Mouse (Mus musculus) liver, adult 2 months (tissue): ENCODE results near the gene Zmiz1. TPM values are rescaled to one million over a fixed set of nuclear protein-coding genes. Genes with fewer than 3 reads are reported as not detected.

ENCODE experiments used
- DNase-seq: peaks from one replicate; pipeline ENCODE4 v3.0.0-alpha.2; 2011; ENCODE audit warnings: low read depth, low spot score; ENCODE audit errors: extremely low read depth
- H3K27ac ChIP-seq: fragments of 200-500 bp; replicated peaks from 2 replicates; pipeline ENCODE4 v1.5.1; 2012; ENCODE audit warnings: low read depth, mild to moderate bottlenecking, control low read depth, inconsistent platforms, low read length; ENCODE audit not compliant: insufficient read depth
- H3K27me3 ChIP-seq: fragments of 200-500 bp; 2 replicates; pipeline ENCODE4 v1.6.1; 2012; ENCODE audit warnings: mild to moderate bottlenecking, moderate library complexity, low read length, inconsistent platforms; ENCODE audit not compliant: control insufficient read depth, insufficient read depth
- H3K36me3 ChIP-seq: fragments of 200-500 bp; 2 replicates; pipeline ENCODE4 v1.6.1; 2012; ENCODE audit warnings: low read length, inconsistent platforms; ENCODE audit not compliant: control insufficient read depth, insufficient read depth
- H3K4me1 ChIP-seq: fragments of 200-500 bp; 2 replicates; pipeline ENCODE4 v1.6.1; 2011; ENCODE audit warnings: low read length; ENCODE audit not compliant: control insufficient read depth, insufficient read depth
- H3K4me3 ChIP-seq: fragments of 200-500 bp; 2 replicates; pipeline ENCODE4 v1.5.1; 2011; ENCODE audit warnings: low read depth, mild to moderate bottlenecking, control low read depth, low read length, moderate library complexity; ENCODE audit not compliant: insufficient read depth
- H3K79me2 ChIP-seq: fragments of 200-500 bp; 2 replicates; pipeline ENCODE4 v1.6.1; 2012; ENCODE audit warnings: inconsistent platforms, mild to moderate bottlenecking, low read length, moderate library complexity; ENCODE audit not compliant: control insufficient read depth, insufficient read depth
- H3K9ac ChIP-seq: fragments of 200-500 bp; 2 replicates; pipeline ENCODE4 v1.6.1; 2012; ENCODE audit warnings: low read depth, mild to moderate bottlenecking, control low read depth, inconsistent platforms, low read length
- CTCF ChIP-seq: fragments of 200-500 bp; IDR thresholded peaks from 2 replicates; pipeline ENCODE4 v1.5.1; 2011; ENCODE audit warnings: low read depth, low read length, control low read depth
- POLR2A ChIP-seq: fragments of 200-500 bp; IDR thresholded peaks from 2 replicates; pipeline ENCODE4 v1.6.1; 2011; ENCODE audit warnings: low read length, control low read depth; ENCODE audit not compliant: insufficient read depth; ENCODE audit errors: extremely low read depth
- WGBS: fragments of 180-500 bp; shearing (Covaris S2); methylation state at CpG from one replicate; pipeline ENCODE4 v1.1.7; 2018; 5-methylcytosine and 5-hydroxymethylcytosine counted together
- polyA plus RNA-seq: library from polyadenylated mRNA; depleted of rRNA; stranded (reverse); fragments of >200 nt; gene quantifications from 2 replicates; pipeline ENCODE4 v1.2.3, GENCODE M21; 2012
- total RNA-seq: library from RNA; depleted of rRNA; stranded (reverse); fragments of >200 nt; gene quantifications from 2 replicates; pipeline ENCODE4 v1.2.3, GENCODE M21; 2014

Gene Zmiz1
- total and polyA plus RNA-seq, 2 experiments: 5.3 to 10.2 TPM

GRCm38 (mm10) chr14:25458111-25459015, 622 bp upstream of the Zmiz1 start:
- TF ChIP-seq CTCF (no peak), POLR2A (no peak)
- H3K9ac ChIP-seq: peak overlapping the region; percentile 76
- WGBS: under 1% methylated on average over 37 of the region's 37 CpGs
- peak; percentile 62 for DNase-seq
- peak overlapping the region; percentile 54 for H3K27ac ChIP-seq
- H3K4me1 ChIP-seq: peaks cover 13% of the 10 kb centered on the region
- peak overlapping the region; percentile 95 for H3K4me3 ChIP-seq
- no peaks in the 10 kb centered on the region for H3K36me3 ChIP-seq
- H3K79me2 ChIP-seq: peaks cover 27% of the 10 kb centered on the region
- H3K27me3 ChIP-seq: no peaks in the 10 kb centered on the region

- H3K36me3 ChIP-seq: no peaks in the 10 kb centered on the region
- peak overlapping the region; percentile 95 for H3K4me3 ChIP-seq
- peak overlapping the region; percentile 96 for H3K27ac ChIP-seq
- H3K4me1 ChIP-seq: peaks cover 23% of the 10 kb centered on the region
- peaks cover 37% of the 10 kb centered on the region for H3K79me2 ChIP-seq
- TF ChIP-seq CTCF (peak; percentile 61), POLR2A (no peak)
- DNase-seq: peak; percentile 51
- WGBS: under 1% methylated on average over 65 of the region's 69 CpGs
- no peaks in the 10 kb centered on the region for H3K27me3 ChIP-seq
- peak overlapping the region; percentile 94 for H3K9ac ChIP-seq
These were observed 511 bp downstream of the Zmiz1 start for GRCm38 (mm10) chr14:25459394-25459997.

- Histone ChIP-seq H3K36me3 (no peaks in the 10 kb centered on the region), H3K9ac (peak overlapping the region; percentile 94), H3K27ac (peak overlapping the region; percentile 96), H3K27me3 (no peaks in the 10 kb centered on the region), H3K4me1 (peaks cover 29% of the 10 kb centered on the region), H3K4me3 (peak overlapping the region; percentile 95), H3K79me2 (peaks cover 44% of the 10 kb centered on the region)
- DNase-seq: peak; percentile 41
- WGBS: under 1% methylated on average over 62 of the region's 63 CpGs
- TF ChIP-seq POLR2A: 0 out of 2 replicates have a peak, but pooled peaks have one; percentile 9
- 0 out of 2 replicates have a peak, but pooled peaks have one; percentile 4 for TF ChIP-seq CTCF
These were observed 1.2 kb downstream of the Zmiz1 start for GRCm38 (mm10) chr14:25459998-25460800.

GRCm38 (mm10) chr14:25460801-25461675, 2.1 kb downstream of the Zmiz1 start:
- Histone ChIP-seq H3K27ac (peak overlapping the region; percentile 96), H3K9ac (peak overlapping the region; percentile 94), H3K4me1 (peaks cover 37% of the 10 kb centered on the region), H3K79me2 (peaks cover 48% of the 10 kb centered on the region), H3K27me3 (no peaks in the 10 kb centered on the region), H3K4me3 (peak overlapping the region; percentile 95), H3K36me3 (no peaks in the 10 kb centered on the region)
- TF ChIP-seq CTCF (no peak), POLR2A (peak; percentile 54; the same call in 1 of the 2 replicates)
- 1% methylated on average over 42 of the region's 42 CpGs for WGBS
- DNase-seq: peak; percentile 97
